Mouse (Mus musculus) MEL (cell line): ENCODE data around the gene Tmem19.

ENCODE experiments used
- CHD2 ChIP-seq: IDR thresholded peaks from 2 replicates; pipeline ENCODE4 v1.6.1; 2011; ENCODE audit warnings: low read length, improper control_type of control experiment
- EP300 ChIP-seq, 2 experiments: IDR thresholded peaks; 2 replicates each; pipeline ENCODE4 v1.6.1; 2011; ENCODE audit warnings: improper control_type of control experiment in 2 of 2, low read length in 2 of 2, low read depth in 1 of 2, mild to moderate bottlenecking in 1 of 2
- ETS1 ChIP-seq: IDR thresholded peaks from 2 replicates; pipeline ENCODE4 v1.6.1; 2012; ENCODE audit warnings: low read depth, mild to moderate bottlenecking, inconsistent platforms, low read length, improper control_type of control experiment, moderate library complexity
- GATA1 ChIP-seq: IDR thresholded peaks from 2 replicates; pipeline ENCODE4 v1.6.1; 2011; ENCODE audit warnings: low read depth, low read length, improper control_type of control experiment
- MXI1 ChIP-seq: IDR thresholded peaks from 2 replicates; pipeline ENCODE4 v1.6.1; 2011; ENCODE audit warnings: mild to moderate bottlenecking, low read depth, low read length, improper control_type of control experiment
- POLR2A ChIP-seq, 2 experiments: IDR thresholded peaks; 2 replicates each; pipeline ENCODE4 v1.6.1; 2011 to 2012; ENCODE audit warnings: low read length in 2 of 2, mild to moderate bottlenecking in 2 of 2, control low read depth in 1 of 2, improper control_type of control experiment in 1 of 2, low read depth in 1 of 2, moderate library complexity in 1 of 2; ENCODE audit not compliant: control insufficient read depth in 1 of 2, insufficient read depth in 1 of 2, poor library complexity in 1 of 2
- TCF12 ChIP-seq: IDR thresholded peaks from 2 replicates; pipeline ENCODE4 v1.6.1; 2014; ENCODE audit warnings: low read depth, mild to moderate bottlenecking, inconsistent platforms, low read length, improper control_type of control experiment, moderate library complexity
- USF1 ChIP-seq: IDR thresholded peaks from 2 replicates; pipeline ENCODE4 v1.6.1; 2014; ENCODE audit warnings: low read depth, mild to moderate bottlenecking, inconsistent platforms, low read length, improper control_type of control experiment, moderate library complexity
- USF2 ChIP-seq, 2 experiments: IDR thresholded peaks; 2 replicates each; pipeline ENCODE4 v1.6.1; 2011 to 2012; ENCODE audit warnings: improper control_type of control experiment in 2 of 2, low read length in 2 of 2, borderline replicate concordance in 1 of 2, inconsistent platforms in 1 of 2, low read depth in 1 of 2, mild to moderate bottlenecking in 1 of 2; ENCODE audit not compliant: insufficient read depth in 1 of 2

DNA sequence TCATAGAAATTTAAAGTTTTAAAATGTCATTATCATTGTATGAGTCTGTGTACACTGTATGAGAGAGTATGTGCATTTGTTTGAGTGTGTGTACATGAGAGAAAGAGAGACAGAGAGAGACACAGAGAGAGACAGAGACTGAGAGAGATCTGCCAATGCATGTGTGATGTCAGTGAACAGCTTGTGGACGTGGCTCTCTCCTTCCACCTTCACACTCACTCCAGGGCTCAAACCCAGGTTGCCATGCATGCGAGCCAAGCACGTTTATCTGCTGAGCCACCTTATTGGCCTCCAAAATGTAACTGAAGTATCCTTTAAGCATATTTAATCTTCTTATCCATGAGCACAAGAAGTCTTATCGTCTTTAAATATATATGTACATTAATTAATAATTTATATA, 25.4 kb downstream of the Tmem19 start:
- TF ChIP-seq TCF12 (no peak), EP300 (IDR thresholded peaks at IDR 0.05; ENCODE audit: low read depth in 1 of 2, low read length in 2 of 2) (no peak), CHD2 (no peak), ETS1 (no peak), USF1 (no peak), GATA1 (no peak), MXI1 (no peak), USF2 (IDR thresholded peaks at IDR 0.05; ENCODE audit: borderline replicate concordance in 1 of 2, insufficient read depth in 1 of 2, low read depth in 1 of 2, low read length in 2 of 2) (no peak), POLR2A (IDR thresholded peaks at IDR 0.05; ENCODE audit: control insufficient read depth in 1 of 2, insufficient read depth in 1 of 2, low read depth in 1 of 2, low read length in 2 of 2, poor library complexity in 1 of 2) (no peak)
